Mouse (Mus musculus) splenic B cell, adult 2 months (primary cell): ENCODE measurements around the gene Fam186b.
A peak's percentile ranks its signal among the peaks of the same experiment; 100 is the strongest.
"Not testable (repeated sequence)": the region's sequence is repeated elsewhere in the genome, so short reads cannot be mapped to it uniquely, and the experiment has no call there.

Experiments
- DNase-seq: peaks from one replicate; pipeline ENCODE4 v3.0.0-alpha.2; 2011; ENCODE audit warnings: low read depth, low spot score
- H3K27me3 ChIP-seq: 2 replicates; pipeline ENCODE4 v1.6.1; 2012; ENCODE audit warnings: mild to moderate bottlenecking, low read length, moderate library complexity, mixed read lengths; ENCODE audit not compliant: control insufficient read depth, poor library complexity, insufficient read depth, severe bottlenecking
- H3K36me3 ChIP-seq: 2 replicates; pipeline ENCODE4 v1.6.1; 2012; ENCODE audit warnings: mild to moderate bottlenecking, low read length, moderate library complexity, mixed read lengths; ENCODE audit not compliant: control insufficient read depth, poor library complexity, insufficient read depth, severe bottlenecking

Fam186b gene

DNA sequence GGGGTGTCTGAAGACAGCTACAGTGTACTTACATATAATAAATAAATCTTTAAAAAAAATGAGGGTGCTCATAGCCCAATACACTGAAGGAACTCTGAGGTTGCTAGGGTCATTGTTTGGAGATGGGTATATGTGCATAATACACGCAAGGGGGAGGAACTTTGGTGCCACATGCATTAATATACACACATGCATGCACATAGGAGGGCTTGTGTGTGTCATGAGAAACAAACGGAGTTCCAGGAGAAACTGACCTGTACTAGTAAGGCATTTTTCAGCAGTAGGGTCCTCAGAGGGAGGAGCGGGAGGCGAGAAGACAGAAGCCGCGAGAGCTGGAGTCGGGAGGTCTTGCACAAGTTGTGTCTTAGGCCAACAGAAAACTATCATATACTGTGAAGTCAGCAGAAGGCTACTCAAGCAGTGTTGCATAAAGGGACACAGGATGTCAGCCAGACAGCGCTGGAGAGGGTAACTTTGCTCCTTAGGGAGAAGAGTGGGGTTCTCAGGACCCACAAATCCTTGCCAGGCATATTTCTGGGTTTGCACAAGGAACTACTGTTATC, 36.4 kb downstream of the Fam186b start:
- Histone ChIP-seq H3K27me3 (no peaks in the 10 kb centered on the region), H3K36me3 (no peaks in the 10 kb centered on the region)
- no peak for DNase-seq

DNA sequence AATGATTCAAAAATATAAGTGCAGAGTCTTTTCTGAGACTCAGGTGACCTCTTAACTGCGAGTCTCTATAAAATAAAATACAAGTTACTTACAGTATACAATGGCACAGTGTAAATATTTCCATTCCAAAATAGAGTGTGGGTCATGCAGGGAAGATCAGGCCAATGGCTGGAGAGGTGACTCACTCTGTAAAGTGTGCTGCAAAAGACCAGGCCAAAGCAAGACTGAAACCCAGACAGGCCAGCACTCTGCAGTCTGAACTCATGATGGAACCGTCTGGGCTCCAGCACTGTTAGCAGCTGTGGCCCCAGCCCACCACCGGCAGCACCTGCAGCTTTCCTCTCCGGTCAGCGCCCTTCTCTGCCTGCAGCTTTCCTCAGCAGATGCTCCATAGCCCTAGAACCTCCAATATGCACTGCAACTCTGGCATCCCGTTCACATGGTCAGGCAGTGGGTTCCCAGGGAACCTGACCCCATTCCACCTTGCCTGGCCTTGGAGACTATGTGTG, 40.4 kb downstream of the Fam186b start:
- H3K27me3 ChIP-seq = no peaks in the 10 kb centered on the region
- no peak for DNase-seq
- no peaks in the 10 kb centered on the region for H3K36me3 ChIP-seq

DNA sequence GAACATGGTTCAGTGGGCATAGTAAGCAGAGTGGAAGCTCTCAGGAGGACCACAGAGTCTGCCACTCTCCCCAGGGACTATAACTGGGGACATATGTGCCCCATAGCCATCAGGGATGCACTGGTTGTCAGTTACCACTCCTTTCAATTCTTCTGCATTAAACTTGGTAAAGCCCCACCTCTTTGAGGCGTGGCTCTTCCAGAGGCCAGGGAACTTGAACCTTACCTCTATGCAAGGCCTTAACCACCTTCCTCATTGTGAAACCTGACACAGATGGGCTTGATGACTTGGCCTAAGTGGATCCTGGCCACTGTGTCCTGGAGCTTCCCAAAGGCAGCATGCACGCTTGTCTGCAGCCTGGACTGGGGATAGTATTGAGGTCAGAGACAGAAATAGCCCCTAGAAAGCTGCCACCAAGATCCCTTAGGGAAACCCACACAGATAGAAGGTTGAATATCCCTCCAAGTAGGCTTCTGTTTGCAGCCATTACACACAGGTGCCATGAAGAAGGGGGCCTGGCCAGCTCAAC, 41.1 kb downstream of the Fam186b start:
- Histone ChIP-seq H3K27me3 (no peaks in the 10 kb centered on the region), H3K36me3 (no peaks in the 10 kb centered on the region; the same call in 1 of the 2 replicates)
- peak; percentile 19 for DNase-seq

DNA sequence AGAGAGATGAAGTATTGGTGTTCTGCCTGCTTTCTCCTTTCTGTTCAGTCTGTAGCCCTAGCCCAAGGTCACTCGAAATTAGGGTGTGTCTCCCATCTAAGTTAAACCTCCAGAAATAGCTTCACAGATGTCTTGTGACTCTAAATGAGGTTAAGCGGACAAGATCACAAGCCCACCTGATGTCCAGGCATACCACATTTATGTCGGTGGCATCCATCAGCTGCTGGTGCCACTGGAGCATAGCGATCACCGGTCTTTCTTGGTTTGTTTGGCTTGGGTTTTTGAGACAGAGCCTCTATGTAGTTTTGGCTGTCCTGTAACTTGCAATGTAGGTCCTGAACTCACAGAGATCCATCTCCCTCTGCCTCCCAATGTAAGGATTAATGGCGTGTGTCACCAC, 41.9 kb downstream of the Fam186b start:
- peak; percentile 38 for DNase-seq
- H3K36me3 ChIP-seq = no peaks in the 10 kb centered on the region; the same call in 1 of the 2 replicates
- H3K27me3 ChIP-seq = no peaks in the 10 kb centered on the region

DNA sequence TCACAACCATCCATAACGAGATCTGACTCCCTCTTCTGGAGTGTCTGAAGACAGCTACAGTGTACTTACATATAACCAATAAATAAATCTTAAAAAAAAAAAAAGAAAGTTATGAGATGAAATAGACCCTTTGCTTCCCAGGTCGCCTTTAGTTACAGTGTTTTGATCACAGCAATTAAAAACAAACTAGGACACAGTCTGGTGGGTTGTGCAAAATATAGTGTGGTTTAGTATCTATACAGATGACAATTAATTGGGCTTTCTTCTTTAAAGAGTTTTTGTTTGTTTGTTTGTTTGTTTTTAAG, 42.6 kb downstream of the Fam186b start:
- H3K36me3 ChIP-seq, DNase-seq, H3K27me3 ChIP-seq: not testable (repeated sequence)

DNA sequence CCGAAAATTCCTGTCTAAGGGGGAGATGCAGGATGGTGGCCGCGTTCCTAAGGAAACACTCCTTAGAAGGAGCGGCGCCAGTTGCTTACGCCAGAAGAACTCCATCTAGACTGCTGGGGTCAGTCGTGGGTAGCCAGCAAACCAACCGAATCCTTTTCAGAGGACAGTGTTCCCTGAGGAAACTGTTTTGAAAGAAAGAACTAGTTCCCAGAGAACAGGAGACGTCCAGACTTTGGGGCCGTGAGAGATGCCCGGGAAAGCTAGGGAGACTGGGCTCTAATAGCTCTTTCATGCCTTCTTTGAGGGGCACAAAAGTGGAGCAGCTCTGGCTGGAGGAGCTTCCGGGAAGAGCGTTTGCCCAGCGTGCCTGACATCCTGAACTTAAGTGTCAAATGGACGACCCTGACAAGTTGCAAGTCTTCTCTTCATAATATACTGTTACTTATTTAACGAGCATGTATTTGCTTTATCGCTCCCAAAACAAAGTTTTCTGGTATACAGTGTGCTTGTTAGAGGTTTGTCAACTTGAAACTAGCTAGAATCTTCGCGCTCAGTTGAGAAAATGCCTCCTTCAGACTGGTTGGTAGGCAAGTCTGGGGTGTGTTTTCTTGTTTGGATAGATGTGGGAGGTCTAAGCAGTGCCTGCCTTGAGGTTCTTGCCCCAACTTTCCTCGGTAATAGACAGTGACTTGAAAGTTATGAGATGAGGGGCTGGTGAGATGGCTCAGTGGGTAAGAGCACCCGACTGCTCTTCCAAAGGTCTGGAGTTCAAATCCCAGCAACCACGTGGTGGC, 43.1 kb downstream of the Fam186b start:
- DNase-seq = peak; percentile 32
- Histone ChIP-seq H3K36me3 (peaks cover 2% of the 10 kb centered on the region; the same call in 1 of the 2 replicates), H3K27me3 (no peaks in the 10 kb centered on the region)

DNA sequence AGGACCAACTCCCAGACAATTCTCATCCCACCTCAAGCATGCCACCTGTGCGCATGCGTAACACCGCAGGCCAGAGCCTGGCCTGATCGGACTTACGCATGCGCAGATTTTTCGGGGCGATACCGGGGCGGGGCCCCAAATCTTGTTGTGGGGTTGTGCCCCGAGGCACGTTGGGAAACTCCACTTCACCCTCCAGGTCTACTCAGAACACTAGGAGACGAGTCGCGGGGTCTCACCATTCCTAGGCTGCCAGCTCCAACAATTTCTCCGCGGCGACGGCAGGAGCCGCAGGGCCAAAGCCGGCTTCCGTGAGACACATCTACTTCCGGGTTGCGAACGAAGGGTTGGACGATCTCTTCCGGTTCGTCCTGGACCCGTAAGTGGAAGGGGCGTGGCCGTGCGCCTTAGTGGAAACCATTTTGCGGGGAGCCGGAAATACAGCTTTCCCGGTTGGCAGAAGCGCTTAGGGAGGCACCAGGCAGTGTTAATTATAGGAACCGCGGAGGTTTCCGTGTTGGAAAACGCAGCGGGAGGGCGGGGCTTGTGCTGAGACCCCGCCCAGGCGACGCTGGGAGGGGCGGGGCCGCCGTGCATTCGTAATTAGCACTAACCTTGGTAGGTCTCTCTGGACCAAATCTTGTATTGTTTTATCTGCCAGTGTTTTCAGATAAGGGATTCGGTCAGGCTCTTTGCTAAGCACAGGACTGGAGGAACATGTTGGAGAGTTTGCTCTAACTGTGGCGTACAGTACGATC, 43.9 kb downstream of the Fam186b start, which contains the start of gene Mcrs1:
TSS of gene Mcrs1 (minus strand) at position 336 of the 755 bp plus-strand sequence.
- H3K27me3 ChIP-seq = no peaks in the 10 kb centered on the region
- peaks cover 2% of the 10 kb centered on the region; the same call in 1 of the 2 replicates for H3K36me3 ChIP-seq
- peak; percentile 99 for DNase-seq

DNA sequence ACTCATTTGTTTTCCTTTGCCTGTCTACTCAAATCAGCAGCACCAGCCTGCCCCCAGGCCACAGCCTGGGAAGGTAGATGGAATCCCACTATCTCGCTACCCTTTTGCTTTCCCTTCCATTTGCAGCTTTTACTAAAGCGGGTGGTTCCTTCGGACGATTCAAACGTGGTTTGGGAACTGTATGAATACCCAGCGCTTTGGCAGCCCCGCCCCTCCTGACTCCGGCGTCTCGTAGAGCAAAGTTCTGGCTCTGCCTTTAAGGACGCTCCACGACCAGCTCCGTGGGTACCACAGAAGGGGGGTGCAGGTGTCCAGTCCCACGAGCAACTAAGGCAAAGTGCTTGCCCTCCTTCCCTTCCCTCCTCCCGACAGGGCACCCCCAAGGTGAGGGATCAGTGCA, 44.6 kb downstream of the Fam186b start:
- H3K27me3 ChIP-seq, DNase-seq, H3K36me3 ChIP-seq: not testable (repeated sequence)

DNA sequence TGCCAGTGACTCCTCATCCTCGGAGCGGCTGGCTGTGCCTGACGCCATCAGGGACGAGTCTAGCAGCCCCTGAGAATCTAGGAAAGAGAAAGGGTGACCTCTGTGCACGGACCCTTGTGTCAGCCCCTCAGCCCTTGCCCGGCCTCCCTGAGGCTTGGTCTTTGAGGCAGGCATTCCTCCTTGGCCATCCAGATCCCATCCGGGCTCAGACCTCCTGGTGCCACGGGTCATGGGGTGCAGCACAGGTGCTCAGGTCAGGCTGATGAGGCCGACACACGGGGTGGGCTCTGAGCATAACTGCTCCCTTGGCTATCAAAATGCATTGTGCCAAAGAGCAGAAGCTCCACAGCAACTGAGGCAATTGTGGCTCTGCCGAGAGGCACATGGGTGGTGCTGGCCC, 45.8 kb downstream of the Fam186b start:
- peaks cover 4% of the 10 kb centered on the region; the same call in 1 of the 2 replicates for H3K36me3 ChIP-seq
- no peak for DNase-seq
- no peaks in the 10 kb centered on the region for H3K27me3 ChIP-seq

DNA sequence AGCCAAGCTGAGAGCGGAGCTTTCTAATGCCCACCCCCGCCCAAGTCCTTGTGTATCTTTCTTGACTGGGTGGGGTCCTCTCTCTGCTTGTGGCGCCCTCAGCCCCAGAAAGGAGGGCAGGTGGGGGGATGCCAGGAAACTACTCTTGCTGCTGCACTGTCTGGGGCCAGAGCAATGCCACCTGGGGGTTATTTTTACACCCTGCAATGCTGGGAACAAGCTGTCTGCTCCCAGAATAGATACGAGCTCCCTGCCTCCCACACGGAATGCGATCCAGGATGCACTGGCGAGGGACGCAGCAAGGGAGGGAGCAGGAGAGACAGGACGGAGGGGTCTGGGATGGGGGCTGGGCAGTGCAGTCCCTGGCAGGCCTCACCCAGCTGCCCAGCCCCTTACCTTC, 46.7 kb downstream of the Fam186b start:
- Histone ChIP-seq H3K36me3 (peaks cover 4% of the 10 kb centered on the region; the same call in 1 of the 2 replicates), H3K27me3 (no peaks in the 10 kb centered on the region)
- DNase-seq = no peak

DNA sequence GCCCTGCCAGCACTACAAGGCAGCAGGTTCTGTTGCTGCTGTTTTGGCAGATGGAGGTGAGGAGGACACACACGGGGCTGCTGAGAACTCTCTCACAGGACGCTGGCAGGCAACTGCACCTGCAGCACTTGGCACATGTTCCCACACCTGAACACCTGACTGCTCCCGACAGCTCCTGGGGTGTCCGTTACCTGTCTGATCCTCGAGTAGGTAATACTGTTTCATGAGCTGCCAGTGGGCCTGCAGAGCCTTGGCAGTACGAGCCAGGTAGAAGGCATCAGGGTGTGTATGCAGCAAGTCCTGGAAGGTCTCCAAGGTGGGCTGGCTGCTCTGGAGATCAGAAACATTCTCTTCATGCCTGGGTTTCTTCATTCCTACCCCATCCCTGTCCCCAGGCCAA, 49.0 kb downstream of the Fam186b start:
- not testable (repeated sequence) for H3K27me3 ChIP-seq, DNase-seq, H3K36me3 ChIP-seq

DNA sequence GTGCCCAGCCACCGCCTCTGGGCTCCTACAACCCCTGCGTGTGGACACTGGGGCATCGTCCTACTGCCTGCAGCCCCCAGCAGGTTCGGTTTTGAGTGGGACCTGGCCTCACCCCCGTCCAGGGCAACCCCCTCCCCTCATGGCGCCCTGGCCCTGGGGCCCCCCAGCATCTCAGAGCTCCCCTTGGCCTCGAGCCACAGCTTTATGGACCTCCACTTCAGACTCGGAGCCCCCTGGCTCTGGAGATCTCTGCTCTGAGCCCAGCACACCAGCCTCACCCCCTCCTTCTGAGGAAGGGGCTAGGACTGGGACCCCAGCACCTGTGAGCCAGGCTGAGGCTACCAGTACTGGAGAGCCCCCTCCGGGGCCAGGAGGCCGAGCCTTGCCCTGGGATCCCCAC, 53.6 kb downstream of the Fam186b start:
- no peaks in the 10 kb centered on the region for H3K27me3 ChIP-seq
- H3K36me3 ChIP-seq = peaks cover 2% of the 10 kb centered on the region
- DNase-seq = no peak

DNA sequence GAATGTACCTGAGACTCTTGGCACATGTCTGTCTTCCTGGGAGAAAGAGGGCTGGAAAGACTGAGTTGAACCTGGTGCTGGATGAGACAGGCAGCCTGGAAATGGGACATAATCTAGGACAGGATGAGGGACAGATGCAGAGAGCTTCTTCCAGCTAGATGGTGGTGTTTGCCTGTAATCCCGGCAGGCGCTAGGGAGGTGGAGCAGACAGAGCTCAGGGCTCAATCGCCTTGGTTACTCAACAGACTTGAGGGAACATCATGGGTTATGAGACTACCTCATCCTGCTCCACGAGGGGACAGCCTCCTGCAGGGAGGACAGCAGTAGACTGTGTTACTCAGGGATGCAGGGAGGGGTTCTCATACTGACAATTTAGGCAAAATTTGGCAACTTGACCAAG, 54.4 kb downstream of the Fam186b start:
- no peaks in the 10 kb centered on the region for H3K27me3 ChIP-seq

DNA sequence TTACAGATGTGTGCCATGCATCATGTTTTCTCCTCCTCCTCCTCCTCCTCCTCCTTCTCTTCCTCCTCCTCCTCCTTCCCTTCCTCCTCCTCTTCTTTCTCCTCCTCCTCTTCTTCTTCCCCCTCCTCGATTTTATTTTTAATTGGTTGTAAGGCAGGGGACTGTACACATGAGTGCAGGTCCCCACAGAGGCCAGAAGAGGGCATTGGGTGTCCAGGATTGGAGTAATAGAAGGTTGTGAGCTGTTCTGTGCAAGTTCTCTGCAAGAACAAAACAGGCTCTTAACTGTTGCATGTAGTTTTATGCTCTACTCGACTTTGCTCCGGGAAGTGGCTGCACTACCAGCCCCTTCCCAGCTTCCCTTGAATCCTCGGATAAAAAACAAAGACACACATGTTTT, 55.6 kb downstream of the Fam186b start:
- H3K36me3 ChIP-seq = no peaks in the 10 kb centered on the region; the same call in 1 of the 2 replicates
- DNase-seq = peak; percentile 32
- H3K27me3 ChIP-seq = no peaks in the 10 kb centered on the region

More for the DNA sequence above, 54.4 kb downstream of the Fam186b start:
- DNase-seq = no peak
- H3K36me3 ChIP-seq = peaks cover under 1% of the 10 kb centered on the region

DNA sequence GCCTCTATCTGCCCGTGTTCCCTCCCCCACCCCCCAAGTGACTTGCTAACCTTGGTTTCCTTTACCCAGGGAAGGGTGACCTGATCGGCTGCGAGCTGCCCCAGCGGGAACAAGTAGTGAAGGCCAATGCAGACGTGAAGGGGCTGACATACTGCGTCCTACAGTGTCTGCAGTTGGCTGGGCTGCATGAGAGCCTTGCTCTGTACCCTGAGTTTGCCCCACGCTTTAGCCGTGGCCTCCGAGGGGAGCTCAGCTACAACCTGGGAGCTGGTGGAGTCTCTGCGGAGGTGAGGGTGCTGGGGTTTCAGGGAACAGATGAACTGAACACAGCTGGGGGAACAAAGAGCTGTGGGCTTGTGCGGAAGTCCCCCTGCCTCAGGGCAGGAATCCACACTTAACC, 57.7 kb downstream of the Fam186b start:
- no peaks in the 10 kb centered on the region; the same call in 1 of the 2 replicates for H3K36me3 ChIP-seq
- no peaks in the 10 kb centered on the region for H3K27me3 ChIP-seq
- DNase-seq = no peak
